Mouse (Mus musculus) midbrain, embryonic 13.5 days (tissue): ENCODE data around the gene Kcnma1. TPM values are rescaled to one million over a fixed set of nuclear protein-coding genes. Genes with fewer than 3 reads are reported as not detected.

Experiments
- ATAC-seq: fragments of 200-750 bp; cut with Nextera tagmentation; 2 replicates; pipeline ENCODE4 v1.8.0; 2017; ENCODE audit warnings: mild to moderate bottlenecking, moderate TSS enrichment, moderate library complexity
- H3K27ac ChIP-seq: fragments of 300-500 bp; sonication (generic); 2 replicates; pipeline ENCODE4 v1.5.1; 2015; ENCODE audit warnings: inconsistent platforms, mild to moderate bottlenecking, moderate library complexity
- H3K27me3 ChIP-seq: fragments of 300-500 bp; sonication (generic); 2 replicates; pipeline ENCODE4 v1.6.1; 2015; ENCODE audit warnings: mild to moderate bottlenecking, inconsistent platforms
- H3K36me3 ChIP-seq: fragments of 300-500 bp; sonication (generic); 2 replicates; pipeline ENCODE4 v1.6.1; 2015; ENCODE audit warnings: mild to moderate bottlenecking, inconsistent platforms
- H3K4me1 ChIP-seq: fragments of 300-500 bp; sonication (generic); replicated peaks from 2 replicates; pipeline ENCODE4 v1.6.1; 2015; ENCODE audit warnings: inconsistent platforms
- H3K4me2 ChIP-seq: fragments of 300-500 bp; sonication (generic); replicated peaks from 2 replicates; pipeline ENCODE4 v1.6.1; 2015; ENCODE audit warnings: moderate library complexity, mild to moderate bottlenecking, inconsistent platforms
- H3K4me3 ChIP-seq: fragments of 300-500 bp; sonication (generic); replicated peaks from 2 replicates; pipeline ENCODE4 v1.5.1; 2015; ENCODE audit warnings: mild to moderate bottlenecking, inconsistent platforms
- H3K9ac ChIP-seq: fragments of 300-500 bp; sonication (generic); replicated peaks from 2 replicates; pipeline ENCODE4 v1.6.1; 2015; ENCODE audit warnings: mild to moderate bottlenecking, inconsistent platforms
- H3K9me3 ChIP-seq: fragments of 300-500 bp; sonication (generic); 2 replicates; pipeline ENCODE4 v1.6.1; 2016; ENCODE audit warnings: mild to moderate bottlenecking, inconsistent platforms
- WGBS: fragments of 180-500 bp; shearing (Covaris S2); methylation state at CpG from one replicate; pipeline ENCODE4 v1.1.7; 2015; 5-methylcytosine and 5-hydroxymethylcytosine counted together
- polyA plus RNA-seq: library from polyadenylated mRNA; unstranded; fragments of >200 nt; fragmentation: Nextera tagmentation; extraction: Ambion mirVana; gene quantifications from 2 replicates; pipeline ENCODE4 v1.2.1, GENCODE M21; 2015

The Kcnma1 gene
- polyA plus RNA-seq, 1 experiment from 2014 or later, result 8.1 TPM

DNA sequence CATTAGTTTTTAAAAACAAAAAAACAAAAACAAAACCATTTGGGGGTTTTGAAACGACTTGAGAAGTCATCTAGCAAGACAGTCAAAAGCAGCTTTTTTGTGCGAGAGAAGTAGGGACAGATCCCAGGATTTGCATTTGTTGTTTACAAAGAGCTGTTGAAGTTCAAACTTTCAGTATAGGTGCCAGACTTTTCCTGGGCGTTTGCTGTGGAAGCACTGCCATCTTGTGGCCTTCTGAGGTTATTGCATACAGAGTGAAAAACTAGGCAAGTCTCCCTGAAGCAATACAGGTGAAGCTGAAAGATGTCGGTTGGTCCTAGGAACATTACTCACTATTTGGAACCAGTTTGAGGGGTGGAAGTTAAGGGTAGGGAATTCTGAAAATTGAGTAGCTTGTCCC is 484.6 kb downstream of the Kcnma1 start:
- ATAC-seq, result no peak
- WGBS, result 12% methylated on average over 4 of the region's 4 CpGs
- H3K9ac ChIP-seq, result no peak overlapping the region
- H3K4me1 ChIP-seq, result no peaks in the 10 kb centered on the region
- no peak overlapping the region for H3K4me3 ChIP-seq
- H3K9me3 ChIP-seq, result 0 out of 2 replicates have a peak, but pooled peaks cover 5% of the 10 kb centered on the region
- no peaks in the 10 kb centered on the region for H3K27me3 ChIP-seq
- no peak overlapping the region for H3K27ac ChIP-seq
- H3K4me2 ChIP-seq, result no peak overlapping the region
- H3K36me3 ChIP-seq, result no peaks in the 10 kb centered on the region

DNA sequence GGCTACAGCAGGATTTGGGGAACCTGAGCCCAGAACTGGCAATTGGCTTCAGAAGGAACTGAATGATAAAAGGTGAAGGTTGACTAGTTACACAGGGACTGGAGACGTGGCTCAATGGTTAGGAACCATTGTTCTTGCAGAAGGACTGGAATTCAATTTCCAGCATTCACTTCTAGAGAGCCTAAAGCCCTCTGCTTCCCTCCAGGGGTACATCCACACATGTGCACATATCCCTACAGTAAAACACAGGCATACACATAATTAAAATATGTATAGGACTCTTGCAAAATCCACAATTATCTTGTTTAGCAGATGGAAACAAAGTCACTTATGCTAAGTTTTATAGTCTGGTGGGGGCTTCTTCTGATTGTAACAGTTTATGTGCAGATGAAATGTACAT is 485.1 kb downstream of the Kcnma1 start:
- Histone ChIP-seq H3K36me3 (no peaks in the 10 kb centered on the region), H3K4me2 (no peak overlapping the region), H3K9me3 (0 out of 2 replicates have a peak, but pooled peaks cover under 1% of the 10 kb centered on the region), H3K4me3 (no peak overlapping the region), H3K4me1 (no peaks in the 10 kb centered on the region), H3K27me3 (no peaks in the 10 kb centered on the region), H3K9ac (no peak overlapping the region), H3K27ac (no peak overlapping the region)
- ATAC-seq, result no peak
- WGBS, result 43% methylated on average over 1 of the region's 1 CpGs

DNA sequence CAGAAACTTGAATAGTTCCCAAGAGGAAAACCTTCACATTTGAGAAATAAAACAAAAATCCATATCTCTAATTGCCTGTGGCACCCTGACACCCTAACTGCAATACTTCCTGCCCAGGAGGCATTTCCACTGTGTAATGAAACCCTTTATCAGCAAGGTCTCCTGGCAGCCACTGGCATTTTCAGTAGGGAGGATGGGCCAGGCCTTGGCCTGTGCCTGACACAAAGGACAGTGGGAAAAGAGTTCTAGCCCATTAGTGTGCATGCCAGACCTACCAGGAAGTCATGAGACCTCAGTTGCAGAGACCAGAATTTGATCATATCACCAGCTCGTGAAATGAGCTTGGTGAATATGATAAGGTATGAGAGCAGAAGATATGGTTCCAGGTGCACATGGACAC is 488.4 kb downstream of the Kcnma1 start:
- no peak for ATAC-seq
- 97% methylated on average over 1 of the region's 1 CpGs for WGBS
- Histone ChIP-seq H3K36me3 (no peaks in the 10 kb centered on the region), H3K4me2 (no peak overlapping the region), H3K9ac (no peak overlapping the region), H3K9me3 (no peaks in the 10 kb centered on the region), H3K27ac (no peak overlapping the region), H3K4me3 (no peak overlapping the region), H3K27me3 (no peaks in the 10 kb centered on the region), H3K4me1 (no peaks in the 10 kb centered on the region)

DNA sequence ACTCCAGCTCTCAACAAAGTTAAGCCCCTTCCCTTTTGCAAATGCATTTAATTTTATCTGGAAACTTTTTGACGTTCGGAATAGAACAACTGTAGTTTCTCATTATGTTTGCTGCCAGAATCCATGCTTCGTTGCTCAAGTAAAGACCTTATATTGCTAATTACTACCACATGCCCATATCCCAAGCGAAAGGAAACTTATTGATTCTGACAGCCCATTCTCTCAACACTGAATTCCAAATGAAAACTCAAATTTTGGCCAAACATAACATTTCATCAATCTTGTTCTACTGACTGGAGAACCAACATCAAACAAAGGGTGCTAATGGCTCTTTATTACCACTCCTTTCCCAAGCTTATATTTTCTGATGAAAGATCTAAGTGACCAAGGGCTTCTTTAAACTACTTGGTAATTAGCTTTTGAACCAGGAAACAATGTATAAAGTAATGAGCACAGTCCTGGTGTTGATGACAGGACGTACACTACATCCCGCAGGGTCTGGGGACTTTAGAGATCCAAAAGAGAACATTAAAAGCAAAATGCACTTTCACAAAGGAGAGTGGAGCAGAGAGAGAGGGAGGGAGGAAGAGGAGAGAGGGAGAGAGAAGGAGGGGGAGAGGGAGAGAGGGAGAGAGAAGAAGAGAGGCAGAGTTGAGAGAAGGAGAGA is 490.3 kb downstream of the Kcnma1 start:
- H3K4me3 ChIP-seq, result no peak overlapping the region
- H3K4me1 ChIP-seq, result no peaks in the 10 kb centered on the region
- WGBS, result 85% methylated on average over 6 of the region's 6 CpGs
- no peaks in the 10 kb centered on the region for H3K9me3 ChIP-seq
- no peak for ATAC-seq
- no peak overlapping the region for H3K9ac ChIP-seq
- H3K27ac ChIP-seq, result no peak overlapping the region
- H3K27me3 ChIP-seq, result no peaks in the 10 kb centered on the region
- no peak overlapping the region for H3K4me2 ChIP-seq
- no peaks in the 10 kb centered on the region for H3K36me3 ChIP-seq

DNA sequence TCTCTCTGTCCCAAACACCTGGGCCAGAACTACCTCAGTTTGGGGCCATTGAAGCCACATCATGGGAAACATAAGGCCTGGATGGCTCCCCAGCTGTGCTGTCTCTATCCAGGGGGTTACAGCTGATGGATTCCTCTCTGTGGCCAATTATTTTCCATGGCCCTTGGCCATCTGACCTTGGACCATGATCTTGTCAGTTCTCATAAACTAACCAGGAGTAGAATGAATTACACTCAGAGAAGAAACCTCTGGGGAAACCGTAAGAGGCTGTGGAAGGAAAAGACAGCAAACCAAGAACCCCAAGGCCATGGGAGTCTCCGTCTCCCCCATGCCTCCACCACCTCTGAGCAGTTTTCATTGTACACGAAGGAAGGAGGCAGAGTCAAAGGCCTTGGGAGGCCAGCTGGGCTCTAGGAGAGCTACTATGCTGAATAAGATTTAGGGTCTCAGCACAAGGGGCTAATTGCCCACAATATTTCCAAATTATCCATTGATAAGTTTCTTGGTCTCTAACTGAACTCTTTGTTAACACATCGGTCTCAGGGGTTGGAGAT is 491.6 kb downstream of the Kcnma1 start:
- H3K27ac ChIP-seq, result no peak overlapping the region
- no peak for ATAC-seq
- H3K4me2 ChIP-seq, result no peak overlapping the region
- H3K4me1 ChIP-seq, result no peaks in the 10 kb centered on the region
- H3K9ac ChIP-seq, result no peak overlapping the region
- no peaks in the 10 kb centered on the region for H3K27me3 ChIP-seq
- no peaks in the 10 kb centered on the region for H3K36me3 ChIP-seq
- H3K9me3 ChIP-seq, result no peaks in the 10 kb centered on the region
- no peak overlapping the region for H3K4me3 ChIP-seq
- 74% methylated on average over 4 of the region's 4 CpGs for WGBS

DNA sequence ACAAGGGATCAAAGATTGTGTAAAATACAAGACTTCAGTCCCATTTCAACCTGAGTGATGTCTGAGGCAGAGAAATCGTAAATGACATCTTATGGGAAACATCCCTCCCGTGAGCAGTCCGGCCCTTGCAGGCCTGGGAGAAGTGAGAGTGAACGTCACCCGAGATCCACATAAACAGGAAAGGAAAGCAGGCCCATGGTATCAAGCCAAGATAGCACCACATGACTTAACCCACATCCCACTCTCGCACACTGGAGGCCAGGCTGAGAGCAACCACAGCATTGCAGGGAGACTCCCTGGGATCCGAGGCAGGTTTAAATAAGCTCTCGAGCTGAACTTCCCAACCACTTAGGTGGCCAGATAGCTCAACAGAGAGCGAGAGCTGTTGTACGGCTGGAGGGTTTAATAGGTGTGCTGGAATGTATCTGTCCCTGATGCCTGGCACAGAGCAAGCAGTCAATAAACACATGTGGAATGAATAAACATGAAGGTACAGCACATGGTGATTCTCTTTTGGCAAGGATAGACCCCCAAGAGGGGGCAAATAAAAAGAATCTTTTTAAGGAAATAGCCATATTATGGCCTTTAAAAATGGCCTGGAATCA is 493.1 kb downstream of the Kcnma1 start:
- no peaks in the 10 kb centered on the region for H3K9me3 ChIP-seq
- no peaks in the 10 kb centered on the region for H3K36me3 ChIP-seq
- H3K9ac ChIP-seq, result no peak overlapping the region
- ATAC-seq, result no peak
- H3K27ac ChIP-seq, result no peak overlapping the region
- no peak overlapping the region for H3K4me3 ChIP-seq
- WGBS, result 83% methylated on average over 10 of the region's 10 CpGs
- H3K4me1 ChIP-seq, result no peaks in the 10 kb centered on the region
- no peak overlapping the region for H3K4me2 ChIP-seq
- H3K27me3 ChIP-seq, result no peaks in the 10 kb centered on the region

DNA sequence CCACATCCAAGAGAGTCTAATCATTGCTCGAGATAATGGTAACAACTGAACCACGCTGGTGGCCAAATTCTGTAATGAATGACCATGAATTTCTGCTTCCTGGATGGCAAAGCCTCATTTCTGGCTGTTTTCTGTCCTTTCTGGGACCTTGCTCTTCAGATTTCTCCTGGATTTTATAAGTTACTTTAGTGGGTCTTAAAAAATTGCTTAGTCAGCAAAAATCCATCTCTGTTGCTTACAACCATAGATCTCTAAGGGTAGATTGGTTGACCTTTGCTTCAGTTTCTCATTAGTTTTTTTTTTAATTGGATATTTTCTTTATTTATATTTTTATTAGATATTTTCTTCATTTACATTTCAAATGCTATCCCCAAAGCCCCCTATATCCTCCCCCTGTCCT is 496.9 kb downstream of the Kcnma1 start:
- Histone ChIP-seq H3K4me3 (no peak overlapping the region), H3K27me3 (no peaks in the 10 kb centered on the region), H3K4me1 (no peaks in the 10 kb centered on the region), H3K36me3 (no peaks in the 10 kb centered on the region), H3K9me3 (no peaks in the 10 kb centered on the region), H3K9ac (no peak overlapping the region), H3K27ac (no peak overlapping the region), H3K4me2 (no peak overlapping the region)
- 86% methylated on average over 2 of the region's 2 CpGs for WGBS
- no peak for ATAC-seq

DNA sequence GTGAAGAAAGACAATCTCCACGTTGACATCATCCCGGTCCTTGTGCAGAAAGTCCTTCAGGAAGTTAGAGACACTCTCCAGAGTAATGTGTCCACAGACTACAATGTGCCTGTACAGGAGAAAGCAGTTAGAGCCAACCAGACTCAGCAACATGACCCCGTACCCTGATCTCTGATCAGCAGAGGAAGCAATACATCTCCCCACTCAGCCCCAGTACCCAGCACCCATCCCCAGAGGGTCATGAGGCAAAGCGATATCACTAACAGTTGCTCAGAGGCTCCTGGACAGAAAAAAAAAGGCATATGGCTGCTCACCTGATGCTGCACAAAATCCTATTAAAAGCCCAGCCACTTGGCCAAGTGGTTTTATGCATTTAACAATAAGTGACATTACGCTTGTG is 504.5 kb downstream of the Kcnma1 start:
- Histone ChIP-seq H3K9me3 (no peaks in the 10 kb centered on the region), H3K4me1 (no peaks in the 10 kb centered on the region), H3K4me2 (no peak overlapping the region), H3K4me3 (no peak overlapping the region), H3K9ac (no peak overlapping the region), H3K27me3 (no peaks in the 10 kb centered on the region), H3K36me3 (peaks cover 9% of the 10 kb centered on the region; the same call in 1 of the 2 replicates), H3K27ac (no peak overlapping the region)
- no peak for ATAC-seq
- WGBS, result 85% methylated on average over 5 of the region's 5 CpGs

DNA sequence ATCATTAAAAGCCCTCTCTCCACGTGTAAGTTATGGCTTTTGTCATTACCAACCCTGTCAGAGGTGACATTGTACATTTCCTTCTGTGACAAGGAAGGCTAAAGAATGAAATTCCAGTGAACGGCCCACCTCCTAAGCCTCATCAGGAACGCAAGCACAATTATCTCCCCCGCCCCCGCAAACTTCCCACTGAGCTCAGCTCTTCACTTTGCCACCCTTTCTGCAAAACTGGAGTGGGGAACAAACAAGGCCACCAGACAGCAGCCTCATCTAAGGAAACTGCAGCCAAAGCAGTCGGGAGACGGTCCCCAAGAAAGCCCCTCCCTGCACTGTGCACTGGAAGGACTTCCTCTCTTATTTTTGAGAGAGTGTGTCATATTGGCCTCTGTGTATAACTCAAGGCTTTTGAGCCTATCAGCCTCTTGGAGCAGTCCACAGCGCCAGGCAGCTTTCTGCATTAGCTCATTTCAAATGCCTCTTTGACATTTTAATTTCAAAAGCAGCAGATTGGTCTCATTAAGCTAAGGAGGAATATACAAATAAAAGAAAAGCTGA is 512.0 kb downstream of the Kcnma1 start:
- no peaks in the 10 kb centered on the region for H3K9me3 ChIP-seq
- no peaks in the 10 kb centered on the region for H3K27me3 ChIP-seq
- H3K9ac ChIP-seq, result no peak overlapping the region
- H3K4me2 ChIP-seq, result no peak overlapping the region
- H3K4me3 ChIP-seq, result no peak overlapping the region
- 46% methylated on average over 8 of the region's 8 CpGs for WGBS
- 0 out of 2 replicates have a peak, but pooled peaks cover 3% of the 10 kb centered on the region for H3K36me3 ChIP-seq
- no peaks in the 10 kb centered on the region for H3K4me1 ChIP-seq
- no peak overlapping the region for H3K27ac ChIP-seq
- no peak for ATAC-seq

DNA sequence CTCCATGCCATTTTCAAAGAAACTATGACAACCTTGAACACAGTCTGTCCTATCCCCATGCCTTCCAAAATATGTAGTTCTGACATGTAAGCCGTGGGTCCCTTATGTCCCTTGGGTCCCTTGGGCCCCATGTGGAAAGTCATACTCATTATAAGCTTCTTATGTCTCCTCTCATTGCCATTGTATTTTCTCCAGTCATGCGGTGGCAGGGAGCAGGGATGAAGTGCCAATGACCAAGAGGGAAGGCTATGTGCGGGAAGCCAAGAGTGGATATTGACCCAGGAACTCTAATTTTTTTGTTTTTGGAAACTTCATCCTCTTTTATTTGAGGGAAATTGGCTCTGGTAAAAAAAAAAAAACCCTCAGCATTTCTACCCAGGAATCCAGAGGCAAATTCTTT is 517.5 kb downstream of the Kcnma1 start:
- Histone ChIP-seq H3K9me3 (no peaks in the 10 kb centered on the region), H3K4me2 (no peak overlapping the region), H3K27ac (no peak overlapping the region), H3K4me3 (no peak overlapping the region), H3K4me1 (no peaks in the 10 kb centered on the region), H3K27me3 (no peaks in the 10 kb centered on the region), H3K9ac (no peak overlapping the region), H3K36me3 (no peaks in the 10 kb centered on the region)
- ATAC-seq, result no peak
- WGBS, result 87% methylated on average over 3 of the region's 3 CpGs

DNA sequence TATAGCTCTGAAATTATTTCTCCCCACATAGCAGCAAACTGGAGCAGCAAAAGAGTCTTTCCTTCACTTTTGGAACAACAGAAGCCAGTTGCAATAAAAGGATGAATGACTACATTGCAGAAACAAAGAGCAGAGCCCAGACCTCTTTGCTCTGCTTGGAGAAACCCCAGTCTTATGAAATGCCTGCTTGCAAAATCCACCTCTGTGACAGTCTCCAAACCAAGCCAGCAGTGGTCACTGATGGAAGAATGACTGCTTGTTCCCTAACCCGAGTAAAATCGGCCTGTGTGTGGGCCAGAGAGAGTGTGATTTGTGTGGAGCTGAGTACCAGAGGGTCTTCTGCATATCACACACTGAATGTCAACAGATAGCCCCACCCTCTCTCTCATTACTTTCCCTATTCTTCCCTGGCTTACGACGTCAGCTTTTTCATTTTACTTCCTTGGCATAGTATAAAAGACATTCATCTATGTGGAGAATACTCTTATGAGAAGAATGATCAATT is 518.0 kb downstream of the Kcnma1 start:
- H3K9ac ChIP-seq, result no peak overlapping the region
- no peaks in the 10 kb centered on the region for H3K4me1 ChIP-seq
- no peak overlapping the region for H3K27ac ChIP-seq
- no peaks in the 10 kb centered on the region for H3K9me3 ChIP-seq
- no peak for ATAC-seq
- H3K27me3 ChIP-seq, result no peaks in the 10 kb centered on the region
- no peaks in the 10 kb centered on the region for H3K36me3 ChIP-seq
- no peak overlapping the region for H3K4me3 ChIP-seq
- no peak overlapping the region for H3K4me2 ChIP-seq
- 85% methylated on average over 4 of the region's 4 CpGs for WGBS

DNA sequence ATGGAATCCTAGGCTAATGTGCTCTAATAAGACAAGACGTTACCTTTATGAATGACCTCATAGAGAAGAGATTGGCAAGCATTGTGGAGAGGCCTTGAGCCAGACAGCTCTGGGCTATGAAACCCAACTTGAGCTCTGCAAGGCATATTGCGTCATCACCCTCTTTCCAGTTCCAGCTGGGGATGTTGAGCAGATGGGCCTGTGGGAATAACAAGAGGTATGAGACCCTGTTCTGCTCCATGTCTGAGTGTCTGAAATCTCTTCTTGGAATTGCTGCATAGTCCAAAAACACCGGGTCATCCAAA is 519.8 kb downstream of the Kcnma1 start:
- H3K9me3 ChIP-seq, result no peaks in the 10 kb centered on the region
- no peak overlapping the region for H3K9ac ChIP-seq
- ATAC-seq, result no peak
- 87% methylated on average over 3 of the region's 3 CpGs for WGBS
- H3K4me1 ChIP-seq, result no peaks in the 10 kb centered on the region
- no peaks in the 10 kb centered on the region for H3K36me3 ChIP-seq
- no peaks in the 10 kb centered on the region for H3K27me3 ChIP-seq
- H3K4me2 ChIP-seq, result no peak overlapping the region
- H3K27ac ChIP-seq, result no peak overlapping the region
- no peak overlapping the region for H3K4me3 ChIP-seq
